Mouse (Mus musculus): ENCODE results near the gene Pspn. TPM values are rescaled to one million over a fixed set of nuclear protein-coding genes. Genes with fewer than 3 reads are reported as not detected.

Pspn gene
- polyA plus RNA-seq (2012; rRNA removed) (not detected in 2 replicates), polyA plus RNA-seq (2014; fragmentation: Nextera tagmentation; extraction: Ambion mirVana) (not detected in 2 replicates)

DNA sequence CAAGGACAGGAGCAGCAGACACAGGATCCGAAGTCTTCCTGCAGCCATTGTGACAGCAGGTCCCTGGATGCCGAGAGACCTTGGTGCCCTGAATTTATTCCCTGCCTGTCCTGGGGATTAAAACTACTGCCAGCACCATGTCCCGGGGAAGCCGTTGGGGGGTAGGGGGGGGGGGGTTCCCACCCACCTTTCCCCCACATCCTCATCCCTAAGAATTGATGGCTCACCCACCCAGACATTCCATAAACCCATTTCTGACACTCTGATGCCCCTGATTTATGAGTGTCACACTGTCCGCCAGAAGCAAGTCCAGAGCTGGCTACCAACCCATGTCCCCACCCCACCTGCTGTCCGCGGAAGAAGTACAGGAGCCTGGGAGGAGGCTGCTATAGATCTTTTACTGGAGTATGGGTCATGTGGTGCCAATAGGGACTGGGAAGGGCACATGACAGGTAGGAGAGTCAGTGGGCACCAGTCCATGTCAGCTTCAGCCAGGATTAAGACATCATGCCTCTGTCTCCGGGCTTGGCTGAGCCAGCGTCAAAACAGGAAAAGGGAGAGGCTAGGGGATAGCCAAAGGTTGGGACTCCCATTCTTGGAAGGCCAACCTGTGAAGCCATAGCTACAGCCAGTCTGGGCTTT is at the start of gene Pspn:
TSS of gene Pspn (minus strand) at position 51 of the 642 bp plus-strand sequence.
- H3K4me1 ChIP-seq (ENCODE audit: control insufficient read depth, insufficient read depth, low read length), result peaks cover 8% of the 10 kb centered on the region; the same call in 1 of the 2 replicates
- no peaks in the 10 kb centered on the region for H3K9me3 ChIP-seq (ENCODE audit: control insufficient read depth, low read length)
- TF ChIP-seq POLR2A (IDR thresholded peaks at IDR 0.05; ENCODE audit: borderline replicate concordance, extremely low read depth, insufficient read depth, insufficient read length), result no peak
- no peak within 1 kb of the TSS for H3K27ac ChIP-seq (replicated peaks; ENCODE audit: low read depth, low read length)
- DNase-seq (ENCODE audit: low spot score) (no peak), ATAC-seq (ENCODE audit: low FRiP score, low read depth) (no peak)
- no peak within 1 kb of the TSS for H3K4me3 ChIP-seq (replicated peaks; ENCODE audit: low read length)
- no peak within 1 kb of the TSS for H3K4me2 ChIP-seq (replicated peaks; ENCODE audit: low read depth, low read length, severe bottlenecking)
- WGBS, result 89% methylated on average over 9 of the region's 9 CpGs
- H3K27me3 ChIP-seq (ENCODE audit: control insufficient read depth, insufficient read depth, low read length), result no peaks in the 10 kb centered on the region
- H3K9ac ChIP-seq (ENCODE audit: low read depth, low read length, severe bottlenecking), result no peak within 1 kb of the TSS
- H3K36me3 ChIP-seq (ENCODE audit: control insufficient read depth, insufficient read depth, low read length), result peaks cover 48% of the 10 kb centered on the region

DNA sequence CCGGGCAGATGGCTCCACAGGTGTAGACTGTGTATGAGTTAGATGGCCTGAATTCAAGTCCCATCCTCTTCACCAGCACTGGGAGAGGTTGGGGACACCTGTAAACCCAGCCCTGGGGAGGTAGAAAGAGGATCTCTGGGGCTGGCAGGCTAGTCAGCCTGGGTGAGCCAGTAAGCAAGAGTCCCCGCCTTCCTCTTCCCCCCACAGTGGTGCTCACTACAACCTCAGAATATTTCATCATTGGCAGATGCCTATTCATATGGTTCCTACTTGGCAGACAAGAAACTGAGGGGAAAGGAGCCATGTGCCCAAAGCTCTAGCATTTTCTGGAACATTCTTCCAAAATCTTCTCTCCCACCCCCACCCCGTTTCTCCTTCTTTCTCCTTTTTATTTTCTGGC is 49.0 kb upstream of the Pspn start:
- 100% methylated on average over 3 of the region's 3 CpGs for WGBS
- DNase-seq (ENCODE audit: low spot score) (no peak), ATAC-seq (ENCODE audit: low FRiP score, low read depth) (no peak)
- H3K9ac ChIP-seq (ENCODE audit: low read depth, low read length, severe bottlenecking), result no peak overlapping the region
- H3K4me1 ChIP-seq (ENCODE audit: control insufficient read depth, insufficient read depth, low read length), result no peaks in the 10 kb centered on the region
- H3K4me3 ChIP-seq (replicated peaks; ENCODE audit: low read length), result no peak overlapping the region
- no peaks in the 10 kb centered on the region for H3K9me3 ChIP-seq (ENCODE audit: control insufficient read depth, low read length)
- no peak overlapping the region for H3K27ac ChIP-seq (replicated peaks; ENCODE audit: low read depth, low read length)
- peaks cover 9% of the 10 kb centered on the region for H3K36me3 ChIP-seq (ENCODE audit: control insufficient read depth, insufficient read depth, low read length)
- H3K27me3 ChIP-seq (ENCODE audit: control insufficient read depth, insufficient read depth, low read length), result no peaks in the 10 kb centered on the region
- H3K4me2 ChIP-seq (replicated peaks; ENCODE audit: low read depth, low read length, severe bottlenecking), result no peak overlapping the region
- no peak for TF ChIP-seq POLR2A (IDR thresholded peaks at IDR 0.05; ENCODE audit: borderline replicate concordance, extremely low read depth, insufficient read depth, insufficient read length)

DNA sequence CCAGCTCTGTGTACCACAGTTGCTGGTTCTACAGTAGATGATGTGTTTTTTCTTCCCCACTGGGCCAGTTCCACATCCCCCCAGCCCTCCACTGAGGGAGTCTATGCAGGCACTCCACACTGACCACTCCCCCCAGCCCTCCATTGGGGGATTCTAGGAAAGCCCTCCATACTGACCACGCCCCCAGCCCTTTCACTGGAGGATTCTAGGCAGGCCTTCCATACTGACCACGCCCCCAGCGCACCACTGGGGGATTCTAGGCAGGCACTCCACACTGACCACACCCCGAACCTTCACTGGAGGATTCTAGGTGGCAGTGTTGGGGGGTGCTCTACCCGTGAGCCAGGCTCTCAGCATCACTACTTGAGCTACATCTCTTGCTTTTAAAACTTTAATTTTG is 47.6 kb upstream of the Pspn start:
- DNase-seq (ENCODE audit: low spot score), result no peak
- ATAC-seq (ENCODE audit: low FRiP score, low read depth), result no peak
- Histone ChIP-seq H3K27me3 (ENCODE audit: control insufficient read depth, insufficient read depth, low read length) (no peaks in the 10 kb centered on the region), H3K4me2 (replicated peaks; ENCODE audit: low read depth, low read length, severe bottlenecking) (no peak overlapping the region), H3K36me3 (ENCODE audit: control insufficient read depth, insufficient read depth, low read length) (no peaks in the 10 kb centered on the region; the same call in none of the 2 replicates), H3K27ac (replicated peaks; ENCODE audit: low read depth, low read length) (no peak overlapping the region), H3K4me3 (replicated peaks; ENCODE audit: low read length) (no peak overlapping the region), H3K9me3 (ENCODE audit: control insufficient read depth, low read length) (no peaks in the 10 kb centered on the region), H3K4me1 (ENCODE audit: control insufficient read depth, insufficient read depth, low read length) (no peaks in the 10 kb centered on the region), H3K9ac (ENCODE audit: low read depth, low read length, severe bottlenecking) (no peak overlapping the region)
- WGBS, result 27% methylated on average over 5 of the region's 5 CpGs
- TF ChIP-seq POLR2A (IDR thresholded peaks at IDR 0.05; ENCODE audit: borderline replicate concordance, extremely low read depth, insufficient read depth, insufficient read length), result no peak

DNA sequence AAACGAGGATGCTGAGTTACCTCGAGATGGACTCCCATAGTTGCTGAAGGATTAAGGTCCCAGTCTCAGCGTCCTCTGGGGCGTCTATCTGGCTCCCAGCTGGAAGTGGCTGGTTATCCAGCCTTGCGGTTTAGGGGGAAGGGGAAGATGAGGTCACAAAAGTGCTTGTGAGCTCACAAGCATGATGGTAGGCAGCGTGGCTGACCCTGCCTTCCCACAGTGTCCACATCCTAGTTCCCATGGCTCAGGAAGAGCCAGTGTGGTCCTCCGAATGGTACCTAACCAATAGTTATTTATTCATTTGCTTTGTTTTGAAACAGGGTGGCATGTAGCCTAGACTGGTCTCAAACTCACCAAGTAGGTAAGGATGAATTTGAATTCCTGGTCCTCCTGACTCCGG is 41.7 kb upstream of the Pspn start, which contains the start of gene Slc25a41:
TSS of gene Slc25a41 (minus strand) at position 101 of the 400 bp plus-strand sequence.
- 67% methylated on average over 8 of the region's 8 CpGs for WGBS

DNA sequence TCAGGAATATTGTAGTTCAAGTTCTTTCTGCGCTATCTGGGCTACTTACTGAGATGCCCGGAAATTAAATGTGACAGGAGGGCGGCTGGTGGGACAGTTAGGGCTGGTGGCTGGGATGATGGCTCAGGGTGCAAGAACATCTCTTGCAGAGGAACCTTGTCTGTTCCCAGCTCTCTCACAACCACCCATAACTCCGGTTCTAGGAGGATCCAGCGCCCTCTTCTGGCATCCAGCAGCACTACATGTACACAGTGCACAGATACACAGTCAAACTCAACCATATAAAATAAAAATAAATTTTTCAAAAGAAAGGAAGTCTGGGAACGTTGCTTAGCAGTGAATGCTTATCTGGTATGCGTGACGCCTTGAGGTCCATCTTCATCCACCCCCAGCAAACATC is 39.2 kb upstream of the Pspn start:
- TF ChIP-seq POLR2A (IDR thresholded peaks at IDR 0.05; ENCODE audit: borderline replicate concordance, extremely low read depth, insufficient read depth, insufficient read length), result no peak
- peaks cover 3% of the 10 kb centered on the region; the same call in 1 of the 2 replicates for H3K27me3 ChIP-seq (ENCODE audit: control insufficient read depth, insufficient read depth, low read length)
- H3K27ac ChIP-seq (replicated peaks; ENCODE audit: low read depth, low read length), result no peak overlapping the region
- DNase-seq (ENCODE audit: low spot score), result no peak
- ATAC-seq (ENCODE audit: low FRiP score, low read depth), result no peak
- WGBS, result 37% methylated on average over 8 of the region's 8 CpGs
- H3K36me3 ChIP-seq (ENCODE audit: control insufficient read depth, insufficient read depth, low read length), result no peaks in the 10 kb centered on the region
- H3K4me3 ChIP-seq (replicated peaks; ENCODE audit: low read length), result no peak overlapping the region
- H3K4me2 ChIP-seq (replicated peaks; ENCODE audit: low read depth, low read length, severe bottlenecking), result no peak overlapping the region
- no peaks in the 10 kb centered on the region for H3K4me1 ChIP-seq (ENCODE audit: control insufficient read depth, insufficient read depth, low read length)
- no peak overlapping the region for H3K9ac ChIP-seq (ENCODE audit: low read depth, low read length, severe bottlenecking)
- no peaks in the 10 kb centered on the region for H3K9me3 ChIP-seq (ENCODE audit: control insufficient read depth, low read length)

More for the DNA sequence above, 41.7 kb upstream of the Pspn start, which contains the start of gene Slc25a41:
- Histone ChIP-seq H3K4me2 (replicated peaks; ENCODE audit: low read depth, low read length, severe bottlenecking) (no peak within 1 kb of the TSS), H3K36me3 (ENCODE audit: control insufficient read depth, insufficient read depth, low read length) (no peaks in the 10 kb centered on the region), H3K9me3 (ENCODE audit: control insufficient read depth, low read length) (no peaks in the 10 kb centered on the region), H3K4me1 (ENCODE audit: control insufficient read depth, insufficient read depth, low read length) (no peaks in the 10 kb centered on the region), H3K9ac (ENCODE audit: low read depth, low read length, severe bottlenecking) (no peak within 1 kb of the TSS), H3K27ac (replicated peaks; ENCODE audit: low read depth, low read length) (no peak within 1 kb of the TSS), H3K27me3 (ENCODE audit: control insufficient read depth, insufficient read depth, low read length) (peaks cover 3% of the 10 kb centered on the region; the same call in 1 of the 2 replicates), H3K4me3 (replicated peaks; ENCODE audit: low read length) (no peak within 1 kb of the TSS)
- DNase-seq (ENCODE audit: low spot score) (no peak), ATAC-seq (ENCODE audit: low FRiP score, low read depth) (no peak)
- TF ChIP-seq POLR2A (IDR thresholded peaks at IDR 0.05; ENCODE audit: borderline replicate concordance, extremely low read depth, insufficient read depth, insufficient read length), result no peak

All from limb, embryonic 14.5 days (tissue).